Mouse (Mus musculus) fibroblast of lung, adult 2 months (primary cell): ENCODE data around the gene Srl.

Experiments used
- DNase-seq: peaks from one replicate; pipeline ENCODE4 v3.0.0-alpha.2; 2011; ENCODE audit warnings: low read depth

Gene Srl

GRCm38 (mm10) chr16:4473231-4473630 lies 68.4 kb downstream of the Srl start:
- no peak for DNase-seq

- no peak for DNase-seq
Observed at GRCm38 (mm10) chr16:4472687-4473086, 68.9 kb downstream of the Srl start.

- DNase-seq, result no peak
Observed at GRCm38 (mm10) chr16:4469599-4470352, 71.8 kb downstream of the Srl start.

GRCm38 (mm10) chr16:4464529-4465089 lies 77.0 kb downstream of the Srl start:
- no peak for DNase-seq

- no peak for DNase-seq
Observed at GRCm38 (mm10) chr16:4457927-4458326, 83.7 kb downstream of the Srl start.

GRCm38 (mm10) chr16:4456391-4456790 lies 85.2 kb downstream of the Srl start:
- no peak for DNase-seq

GRCm38 (mm10) chr16:4455693-4456092 lies 85.9 kb downstream of the Srl start:
- no peak for DNase-seq

GRCm38 (mm10) chr16:4454563-4454962 lies 87.1 kb downstream of the Srl start:
- DNase-seq, result no peak

- no peak for DNase-seq
Observed at GRCm38 (mm10) chr16:4449418-4449817, 92.2 kb downstream of the Srl start.

GRCm38 (mm10) chr16:4448235-4448634 lies 93.4 kb downstream of the Srl start:
- peak; percentile 40 for DNase-seq

GRCm38 (mm10) chr16:4446395-4446794 lies 95.2 kb downstream of the Srl start:
- no peak for DNase-seq

- DNase-seq, result no peak
Observed at GRCm38 (mm10) chr16:4444378-4444777, 97.2 kb downstream of the Srl start.

GRCm38 (mm10) chr16:4439302-4440066 lies 102.1 kb downstream of the Srl start:
- DNase-seq, result no peak

- no peak for DNase-seq
Observed at GRCm38 (mm10) chr16:4436738-4437137, 104.9 kb downstream of the Srl start.

- DNase-seq, result no peak
Observed at GRCm38 (mm10) chr16:4435371-4435770, 106.2 kb downstream of the Srl start.

GRCm38 (mm10) chr16:4431841-4432240 lies 109.8 kb downstream of the Srl start:
- DNase-seq, result no peak

- DNase-seq, result no peak
Observed at GRCm38 (mm10) chr16:4431013-4431412, 110.6 kb downstream of the Srl start.

GRCm38 (mm10) chr16:4430232-4430631 lies 111.4 kb downstream of the Srl start:
- no peak for DNase-seq
